Mouse (Mus musculus) hindbrain, embryonic 14.5 days (tissue): ENCODE measurements around the gene Tent5b. TPM values are rescaled to one million over a fixed set of nuclear protein-coding genes. Genes with fewer than 3 reads are reported as not detected.
"Not testable (repeated sequence)": the region's sequence is repeated elsewhere in the genome, so short reads cannot be mapped to it uniquely, and the experiment has no call there.

Experiments used
- ATAC-seq: fragments of 200-750 bp; cut with Nextera tagmentation; 2 replicates; pipeline ENCODE4 v1.8.0; 2017; ENCODE audit warnings: moderate number of reproducible peaks, mild to moderate bottlenecking, moderate TSS enrichment, moderate library complexity; ENCODE audit not compliant: low FRiP score
- DNase-seq: peaks from one replicate; pipeline ENCODE4 v3.0.0-alpha.2; 2015; ENCODE audit warnings: low spot score
- H3K27ac ChIP-seq: fragments of 300-500 bp; sonication (generic); 2 replicates; pipeline ENCODE4 v1.5.1; 2014; ENCODE audit warnings: mild to moderate bottlenecking, moderate library complexity
- H3K27me3 ChIP-seq: fragments of 300-500 bp; sonication (generic); 2 replicates; pipeline ENCODE4 v1.6.1; 2014; ENCODE audit warnings: mild to moderate bottlenecking, low read length, mixed read lengths; ENCODE audit not compliant: control insufficient read depth, insufficient read depth
- H3K36me3 ChIP-seq: fragments of 300-500 bp; sonication (generic); replicated peaks from 2 replicates; pipeline ENCODE4 v1.6.1; 2014; ENCODE audit not compliant: control insufficient read depth, insufficient read depth
- H3K4me1 ChIP-seq: fragments of 300-500 bp; sonication (generic); replicated peaks from 2 replicates; pipeline ENCODE4 v1.6.1; 2014; ENCODE audit warnings: antibody characterized with exemption, low read length, mixed read lengths; ENCODE audit not compliant: control insufficient read depth, insufficient read depth
- H3K4me2 ChIP-seq: fragments of 300-500 bp; sonication (generic); replicated peaks from 2 replicates; pipeline ENCODE4 v1.6.1; 2014; ENCODE audit warnings: mild to moderate bottlenecking, moderate library complexity
- H3K4me3 ChIP-seq: fragments of 300-500 bp; sonication (generic); replicated peaks from 2 replicates; pipeline ENCODE4 v1.5.1; 2014; ENCODE audit warnings: mild to moderate bottlenecking, low read length
- H3K9ac ChIP-seq: fragments of 300-500 bp; sonication (generic); 2 replicates; pipeline ENCODE4 v1.6.1; 2014
- H3K9me3 ChIP-seq: fragments of 300-500 bp; sonication (generic); 2 replicates; pipeline ENCODE4 v1.6.1; 2016; ENCODE audit warnings: low read length; ENCODE audit not compliant: control insufficient read depth
- WGBS: fragments of 180-500 bp; shearing (Covaris S2); extraction: QIAGEN DNeasy Blood & Tissue Kit; methylation state at CpG from one replicate; pipeline ENCODE4 v1.1.7; 2014; 5-methylcytosine and 5-hydroxymethylcytosine counted together
- polyA plus RNA-seq: library from polyadenylated mRNA; unstranded; fragments of >200 nt; fragmentation: Nextera tagmentation; extraction: Ambion mirVana; gene quantifications from 2 replicates; pipeline ENCODE4 v1.2.1, GENCODE M21; 2014

Gene Tent5b
- polyA plus RNA-seq, 1 experiment from 2014 or later = 0.16 TPM

DNA sequence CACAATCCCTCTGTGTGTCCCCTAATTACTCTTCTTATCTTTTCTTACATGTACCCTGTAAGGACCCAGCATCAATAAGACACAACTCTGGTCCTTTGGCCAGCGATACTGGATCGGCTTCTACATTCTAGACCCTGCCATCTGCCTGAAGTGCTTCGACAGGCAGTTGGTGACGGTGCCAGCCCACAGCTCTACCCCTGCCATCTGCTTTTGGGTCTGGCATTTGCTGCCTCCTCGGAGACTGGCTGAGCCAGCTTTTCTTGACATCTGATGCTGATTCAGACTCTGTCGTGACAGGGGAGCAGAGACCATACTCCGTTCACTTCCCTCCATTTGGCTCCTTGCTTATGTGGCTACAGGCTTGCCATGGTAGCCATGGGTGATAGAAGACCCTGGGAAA is 29.1 kb downstream of the Tent5b start:
- no peaks in the 10 kb centered on the region for H3K9me3 ChIP-seq
- H3K27ac ChIP-seq = no peak overlapping the region
- H3K4me2 ChIP-seq = no peak overlapping the region
- no peaks in the 10 kb centered on the region for H3K36me3 ChIP-seq
- WGBS = 70% methylated on average over 7 of the region's 7 CpGs
- ATAC-seq (no peak), DNase-seq (no peak)
- 0 out of 2 replicates have a peak, but pooled peaks cover 20% of the 10 kb centered on the region for H3K27me3 ChIP-seq
- no peak overlapping the region for H3K9ac ChIP-seq
- H3K4me1 ChIP-seq = no peaks in the 10 kb centered on the region
- H3K4me3 ChIP-seq = no peak overlapping the region

DNA sequence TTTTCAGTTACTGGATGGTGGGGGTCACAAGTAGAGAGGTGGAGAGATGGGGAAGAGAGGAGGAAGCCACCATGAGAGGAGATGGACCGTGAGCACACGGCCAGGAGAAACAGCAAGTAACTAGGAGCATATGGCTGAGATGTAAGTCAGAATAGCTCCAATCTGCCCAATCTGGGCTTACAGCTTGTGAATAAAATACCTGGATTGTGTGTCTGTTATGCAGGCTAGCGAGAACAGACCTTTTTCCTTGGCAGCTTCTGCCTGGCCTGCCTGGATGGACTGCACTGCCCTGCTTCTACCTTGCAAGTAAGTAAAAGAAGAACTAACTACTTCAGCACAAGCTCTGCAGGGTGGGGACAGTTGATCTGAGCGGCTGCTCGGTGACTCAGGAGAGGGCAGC is 31.1 kb downstream of the Tent5b start:
- H3K4me1 ChIP-seq = no peaks in the 10 kb centered on the region
- 78% methylated on average over 5 of the region's 5 CpGs for WGBS
- H3K27me3 ChIP-seq = 0 out of 2 replicates have a peak, but pooled peaks cover 7% of the 10 kb centered on the region
- H3K36me3 ChIP-seq = no peaks in the 10 kb centered on the region
- H3K9me3 ChIP-seq = no peaks in the 10 kb centered on the region
- no peak for DNase-seq
- no peak overlapping the region for H3K4me2 ChIP-seq
- no peak overlapping the region for H3K27ac ChIP-seq
- H3K9ac ChIP-seq = no peak overlapping the region
- H3K4me3 ChIP-seq = no peak overlapping the region
- ATAC-seq = no peak

DNA sequence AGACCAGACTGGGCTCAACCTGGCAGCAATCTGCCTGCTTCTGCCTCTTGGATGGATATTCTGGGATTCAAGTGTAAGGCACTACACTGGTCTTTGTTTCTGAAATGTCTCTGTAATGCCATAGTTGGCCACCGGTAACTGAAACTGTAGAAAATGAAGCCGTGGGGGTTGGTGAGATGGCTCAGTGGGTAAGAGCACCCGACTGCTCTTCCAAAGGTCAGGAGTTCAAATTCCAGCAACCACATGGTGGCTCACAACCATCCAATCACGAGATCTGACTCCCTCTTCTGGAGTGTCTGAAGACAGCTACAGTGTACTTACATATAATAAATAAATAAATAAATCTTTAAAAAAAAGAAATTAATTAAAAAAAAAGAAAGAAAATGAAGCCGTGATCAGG is 32.6 kb downstream of the Tent5b start:
- not testable (repeated sequence) for H3K9ac ChIP-seq, H3K4me2 ChIP-seq, DNase-seq, H3K4me3 ChIP-seq, H3K27ac ChIP-seq, H3K36me3 ChIP-seq, H3K4me1 ChIP-seq, H3K27me3 ChIP-seq, ATAC-seq, H3K9me3 ChIP-seq
- WGBS = 64% methylated on average over 4 of the region's 5 CpGs

DNA sequence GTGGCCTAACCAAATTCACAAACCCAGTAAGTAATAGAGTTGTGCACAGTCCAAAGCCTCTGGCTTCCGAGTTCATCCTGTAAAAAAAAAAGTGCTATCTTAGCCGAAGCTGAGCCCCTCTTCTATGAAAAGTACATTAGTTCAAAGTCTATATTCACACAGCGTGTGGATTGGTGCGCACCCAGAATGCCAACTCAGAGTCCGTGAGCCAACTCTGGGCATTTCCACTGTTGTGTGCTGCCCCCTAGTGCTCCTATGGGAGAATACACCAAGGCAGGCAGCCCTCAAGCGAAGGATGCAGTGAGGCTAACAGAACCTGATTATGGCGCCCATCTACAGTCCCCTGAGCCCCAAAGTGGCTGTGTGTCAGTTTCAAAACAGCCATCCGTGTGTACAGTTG is 33.0 kb downstream of the Tent5b start:
- Histone ChIP-seq H3K9ac (no peak overlapping the region), H3K27ac (no peak overlapping the region), H3K9me3 (no peaks in the 10 kb centered on the region), H3K36me3 (no peaks in the 10 kb centered on the region), H3K4me1 (no peaks in the 10 kb centered on the region), H3K4me3 (no peak overlapping the region), H3K27me3 (peaks cover 13% of the 10 kb centered on the region), H3K4me2 (no peak overlapping the region)
- WGBS = 13% methylated on average over 8 of the region's 8 CpGs
- ATAC-seq (no peak), DNase-seq (peak; percentile 79)

DNA sequence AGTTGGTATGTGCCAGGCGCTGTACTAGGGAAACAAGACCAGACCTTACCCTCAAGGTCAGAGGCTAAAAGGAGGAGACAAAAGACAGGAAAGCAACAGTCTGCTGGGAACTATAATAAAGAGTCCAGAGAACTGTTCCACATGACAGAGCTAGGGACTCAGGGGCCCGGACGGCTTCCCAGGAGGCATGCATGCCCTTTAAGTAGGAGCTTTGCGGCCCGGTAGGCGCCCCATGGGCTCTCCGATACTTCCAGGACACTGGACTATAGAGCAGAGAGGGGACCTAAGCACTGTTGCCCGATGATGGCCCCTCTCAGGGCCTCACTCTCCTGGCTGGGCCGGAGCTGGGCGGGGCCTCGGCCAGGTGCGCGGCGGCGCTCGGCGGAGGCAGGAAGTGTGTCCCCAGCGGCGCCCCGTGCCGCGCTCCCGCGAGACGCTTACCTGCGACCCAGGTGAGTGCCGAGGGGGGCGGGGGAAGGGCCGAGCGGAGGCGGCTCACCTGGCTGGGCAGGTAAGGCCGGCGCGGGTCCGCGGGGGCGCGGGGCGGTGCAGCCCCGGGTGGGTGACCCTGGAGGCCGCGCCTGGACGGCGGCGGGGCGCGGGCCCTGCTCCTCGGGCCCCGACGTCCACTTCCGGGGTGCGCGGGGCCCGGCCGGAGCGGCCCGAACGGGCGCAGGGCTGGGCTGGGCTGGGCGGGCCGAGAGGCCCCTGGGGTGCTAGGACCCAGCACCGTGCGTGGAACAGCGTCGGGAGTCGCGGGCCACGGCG is 38.9 kb downstream of the Tent5b start, which contains the start of gene Kdf1:
Kdf1 (plus strand) TSS at position 363 of the 768 bp plus-strand sequence.
- DNase-seq = no peak
- no peaks in the 10 kb centered on the region for H3K9me3 ChIP-seq
- no peaks in the 10 kb centered on the region for H3K4me1 ChIP-seq
- ATAC-seq = 0 out of 2 replicates have a peak, but pooled peaks have one; percentile 4
- H3K27ac ChIP-seq = no peak within 1 kb of the TSS
- H3K4me3 ChIP-seq = peak within 1 kb of the TSS; percentile 30
- 0 out of 2 replicates have a peak within 1 kb of the TSS, but pooled peaks have one; percentile 3 for H3K9ac ChIP-seq
- H3K36me3 ChIP-seq = no peaks in the 10 kb centered on the region
- H3K27me3 ChIP-seq = peaks cover 49% of the 10 kb centered on the region
- H3K4me2 ChIP-seq = peak within 1 kb of the TSS; percentile 40
- 5% methylated on average over 48 of the region's 69 CpGs for WGBS

DNA sequence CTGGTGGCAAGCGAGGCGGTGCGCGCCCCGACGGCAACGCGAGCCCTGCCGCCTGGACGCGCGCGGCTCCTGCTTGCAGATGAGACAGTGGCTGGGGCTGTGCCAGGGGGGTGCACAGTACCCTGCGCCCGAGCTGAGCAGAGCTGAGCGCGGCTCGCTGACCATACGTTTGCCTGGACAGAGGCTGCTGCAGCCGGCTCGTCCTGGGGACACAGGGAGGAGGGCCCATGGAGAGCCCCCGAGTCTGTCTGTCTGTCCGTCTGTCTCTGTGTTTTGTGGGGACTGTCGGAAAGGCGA is 39.4 kb downstream of the Tent5b start:
- no peak overlapping the region for H3K9ac ChIP-seq
- peaks cover 49% of the 10 kb centered on the region for H3K27me3 ChIP-seq
- no peak for DNase-seq

DNA sequence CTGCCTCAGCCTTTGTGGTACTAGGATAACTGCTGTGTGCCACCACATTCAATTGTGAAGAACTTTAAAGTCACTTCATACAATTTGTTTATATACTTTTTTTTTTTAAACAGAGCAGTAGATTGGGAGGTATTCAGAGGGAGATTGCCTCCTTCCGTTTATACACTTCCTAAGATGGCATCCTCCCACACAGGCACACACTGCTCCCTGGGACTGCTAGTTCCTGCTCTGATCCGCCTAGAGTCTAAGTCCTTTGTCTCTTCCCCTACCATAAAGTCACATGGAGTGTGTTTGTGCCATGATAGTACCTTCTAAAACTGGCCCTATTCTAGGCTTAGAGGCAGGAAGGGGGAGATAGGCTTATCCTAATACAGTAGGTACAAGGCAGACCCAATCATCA is 41.6 kb downstream of the Tent5b start:
- Histone ChIP-seq H3K4me3 (no peak overlapping the region), H3K4me1 (no peaks in the 10 kb centered on the region), H3K9me3 (no peaks in the 10 kb centered on the region), H3K36me3 (no peaks in the 10 kb centered on the region), H3K4me2 (no peak overlapping the region), H3K27me3 (peaks cover 49% of the 10 kb centered on the region), H3K27ac (no peak overlapping the region), H3K9ac (no peak overlapping the region)
- WGBS = 77% methylated on average over 2 of the region's 2 CpGs
- ATAC-seq (no peak), DNase-seq (no peak)

More for the DNA sequence above, 39.4 kb downstream of the Tent5b start:
- peak overlapping the region; percentile 40 for H3K4me2 ChIP-seq
- H3K4me1 ChIP-seq = no peaks in the 10 kb centered on the region
- H3K4me3 ChIP-seq = peak overlapping the region; percentile 30
- no peak overlapping the region for H3K27ac ChIP-seq
- WGBS = 10% methylated on average over 25 of the region's 25 CpGs
- no peaks in the 10 kb centered on the region for H3K36me3 ChIP-seq
- no peaks in the 10 kb centered on the region for H3K9me3 ChIP-seq
- ATAC-seq = 0 out of 2 replicates have a peak, but pooled peaks have one; percentile 8

DNA sequence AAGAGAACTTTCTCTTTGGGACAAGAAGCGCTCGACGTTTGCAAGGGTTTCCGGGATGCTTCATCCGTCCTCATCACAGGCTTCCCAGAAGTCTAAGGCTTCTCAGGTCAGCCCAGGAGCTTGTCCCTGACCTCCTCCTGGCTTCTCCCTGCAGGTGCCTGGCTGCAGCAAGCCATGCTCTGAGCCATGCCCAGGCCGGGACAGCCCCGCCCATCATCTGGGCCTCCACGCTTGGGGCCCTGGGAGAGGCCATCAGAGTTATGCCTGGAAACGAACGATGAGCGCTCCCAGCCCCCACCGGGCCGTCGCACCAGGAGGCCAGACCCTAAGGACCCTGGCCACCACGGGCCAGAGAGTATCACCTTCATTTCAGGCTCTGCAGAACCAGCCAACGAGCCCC is 47.9 kb downstream of the Tent5b start:
- H3K9me3 ChIP-seq = no peaks in the 10 kb centered on the region
- no peak for ATAC-seq
- peaks cover 47% of the 10 kb centered on the region for H3K36me3 ChIP-seq
- H3K4me1 ChIP-seq = no peaks in the 10 kb centered on the region
- H3K4me2 ChIP-seq = no peak overlapping the region
- WGBS = 71% methylated on average over 16 of the region's 16 CpGs
- no peak for DNase-seq
- no peak overlapping the region for H3K9ac ChIP-seq
- no peak overlapping the region for H3K4me3 ChIP-seq
- H3K27ac ChIP-seq = no peak overlapping the region
- no peaks in the 10 kb centered on the region for H3K27me3 ChIP-seq

DNA sequence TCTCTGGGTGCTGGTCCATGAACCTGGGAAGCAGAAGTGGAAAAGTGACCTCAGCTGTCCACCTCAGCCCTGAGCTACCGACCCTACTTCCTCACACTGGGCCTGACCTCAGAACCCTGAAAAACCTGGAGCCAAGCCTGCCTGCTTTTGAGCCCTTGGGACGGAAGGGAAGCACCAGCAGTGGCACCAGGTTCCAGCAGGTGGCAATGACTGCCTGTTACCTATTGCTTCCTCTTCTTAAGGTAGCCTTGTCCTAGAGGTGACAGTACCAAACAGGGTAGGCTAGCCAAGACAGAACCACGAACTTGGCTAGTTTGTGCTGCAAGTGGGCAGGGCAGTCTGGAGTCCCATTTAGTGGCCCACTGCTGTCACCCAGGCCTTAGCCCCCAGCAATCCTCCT is 52.8 kb downstream of the Tent5b start:
- Histone ChIP-seq H3K27me3 (no peaks in the 10 kb centered on the region), H3K9me3 (no peaks in the 10 kb centered on the region), H3K4me2 (no peak overlapping the region), H3K4me1 (no peaks in the 10 kb centered on the region), H3K27ac (no peak overlapping the region), H3K36me3 (peaks cover 93% of the 10 kb centered on the region), H3K9ac (no peak overlapping the region), H3K4me3 (no peak overlapping the region)
- no peak for DNase-seq
- no peak for ATAC-seq
- 84% methylated on average over 3 of the region's 3 CpGs for WGBS
